Mouse (Mus musculus) large intestine, adult 2 months (tissue): ENCODE measurements at regions not wholly inside any gene's neighbourhood (a gene's known extent, or its start where the extent isn't known, plus 50 kb on each side); places are given as distances from the start of the nearest gene placed in this dataset.

Experiments
- DNase-seq: peaks from one replicate; pipeline ENCODE4 v3.0.0-alpha.2; 2012; ENCODE audit warnings: low read depth, low spot score
- WGBS: fragments of 180-500 bp; shearing (Covaris S2); methylation state at CpG from one replicate; pipeline ENCODE4 v1.1.7; 2018; 5-methylcytosine and 5-hydroxymethylcytosine counted together

GRCm38 (mm10) chr1:34738386-34739067 is 104.3 kb downstream of the Fam168b start:
- peak; percentile 19 for DNase-seq
- WGBS = 21% methylated on average over 14 of the region's 14 CpGs

- no peak for DNase-seq
- WGBS = 68% methylated on average over 4 of the region's 4 CpGs
Observed at GRCm38 (mm10) chr1:34739621-34740020, 103.2 kb downstream of the Fam168b start.

- no peak for DNase-seq
- WGBS = 71% methylated on average over 7 of the region's 7 CpGs
Observed at GRCm38 (mm10) chr1:34740891-34741290, 102.0 kb downstream of the Fam168b start.

- 70% methylated on average over 2 of the region's 2 CpGs for whole genome bisulfite sequencing
- DNase-seq = no peak
Observed at GRCm38 (mm10) chr1:34742234-34742633, 100.6 kb downstream of the Fam168b start.

GRCm38 (mm10) chr1:34745881-34746280 is 97.0 kb downstream of the Fam168b start:
- no peak for DNase-seq
- WGBS = 48% methylated on average over 6 of the region's 6 CpGs

GRCm38 (mm10) chr1:34749161-34750040 is 93.5 kb downstream of the Fam168b start:
- no peak for DNase-seq
- WGBS = 8% methylated on average over 14 of the region's 14 CpGs

- DNase-seq = no peak
- 1% methylated on average over 108 of the region's 108 CpGs for WGBS
Observed at GRCm38 (mm10) chr1:34750061-34751054, 92.5 kb downstream of the Fam168b start.

GRCm38 (mm10) chr1:34751128-34751527 is 91.7 kb downstream of the Fam168b start:
- DNase-seq = no peak
- WGBS = 4% methylated on average over 6 of the region's 6 CpGs

GRCm38 (mm10) chr1:34753581-34753980 is 89.3 kb downstream of the Fam168b start:
- 63% methylated on average over 5 of the region's 5 CpGs for WGBS
- no peak for DNase-seq

- DNase-seq = no peak
- 30% methylated on average over 4 of the region's 4 CpGs for WGBS
Observed at GRCm38 (mm10) chr1:34760547-34760946, 82.3 kb downstream of the Fam168b start.

GRCm38 (mm10) chr1:34761436-34761835 is 81.4 kb downstream of the Fam168b start:
- DNase-seq = no peak

GRCm38 (mm10) chr1:34761870-34762269 is 81.0 kb downstream of the Fam168b start:
- DNase-seq = no peak
- WGBS = 59% methylated on average over 5 of the region's 5 CpGs
